8 mouse cellular contexts compared by ENCODE assay signal in genomic region chr7:24441785-24442184, GRCm38 (mm10). TPM values are rescaled to one million over a fixed set of nuclear protein-coding genes. Genes with fewer than 3 reads are reported as not detected.
DNase-seq lines count a peak whose midpoint lies in the region; ATAC-seq lines count a peak whose summit lies in the region.
"Had no signal": no experiment of that assay in that cellular context is flagged by ENCODE, and none has a peak within 500 bp of the region (broad histone marks: within the 10 kb centered on the region; RNA-seq: fewer than 3 reads in every experiment).

No protein-coding gene starts in this region.

- H3K4me2 ChIP-seq in lung, embryonic 16.5 days (ENCODE audit: low read depth, low read length) = no peak overlapping the region

- no peaks in the 10 kb centered on the region for H3K9me3 ChIP-seq in lung, embryonic 16.5 days (ENCODE audit: control insufficient read depth, low read length)

- H3K27ac ChIP-seq in lung, embryonic 16.5 days (ENCODE audit: low read length) = no peak overlapping the region

- 0% methylated on average over 1 of the region's 1 CpGs for WGBS in lung, embryonic 16.5 days

- no peaks in the 10 kb centered on the region for H3K36me3 ChIP-seq in lung, embryonic 16.5 days (ENCODE audit: control insufficient read depth, insufficient read depth, low read length)

- no peaks in the 10 kb centered on the region for H3K27me3 ChIP-seq in lung, embryonic 16.5 days (ENCODE audit: control insufficient read depth, insufficient read depth, low read depth, low read length)

- no peak overlapping the region for H3K9ac ChIP-seq in lung, embryonic 16.5 days (ENCODE audit: low read length)

- H3K4me1 ChIP-seq in lung, embryonic 16.5 days (replicated peaks; ENCODE audit: control insufficient read depth, insufficient read depth, low read length) = no peaks in the 10 kb centered on the region

- ATAC-seq in erythroblast, adult 5-6 weeks (replicated peaks; ENCODE audit: low FRiP score, poor library complexity, severe bottlenecking) = peak; percentile 85
- ATAC-seq in lung, embryonic 16.5 days (ENCODE audit: low read depth) = peak; percentile 49

- DNase-seq in 3T3-L1 (ENCODE audit: low read depth, low spot score) (peak; percentile 82), A20 (ENCODE audit: low read depth, low spot score) (peak; percentile 93)
- DNase-seq in adrenal gland, postnatal 14 days = peak; percentile 83
- peak; percentile 76 for DNase-seq in kidney, adult 9 months
- peak; percentile 84 to 86 for DNase-seq in spleen, postnatal 36 days (ENCODE audit: low spot score in 2 of 2)

- H3K4me3 ChIP-seq in lung, embryonic 16.5 days (ENCODE audit: low read length) = no peak overlapping the region

RNA-seq across cellular contexts. Expression of gene Irgc1, which starts 10.3 kb away (rescaled TPM):
- total RNA-seq in adrenal gland, postnatal 14 days (2021) = not detected in 2 replicates
- total RNA-seq in erythroblast, adult 5-6 weeks (2015; ENCODE audit: low replicate concordance) = not detected in 2 replicates
- not detected in 2 replicates for total RNA-seq in erythroblast, adult 5-6 weeks (2017; ENCODE audit: low replicate concordance)
- not detected in 2 replicates for polyA plus RNA-seq in lung, embryonic 16.5 days (2015; fragmentation: Nextera tagmentation; extraction: Ambion mirVana)
- total RNA-seq: layer of hippocampus, postnatal 25 days had no signal

RNA-seq across cellular contexts. Expression of gene Plaur, which starts 20.5 kb away (rescaled TPM):
- total RNA-seq in adrenal gland, postnatal 14 days (2021) = 5.2 and 7.9 TPM in 2 replicates
- 28.4 and 30.9 TPM in 2 replicates for total RNA-seq in erythroblast, adult 5-6 weeks (2015; ENCODE audit: low replicate concordance)
- 19.4 and 34.9 TPM in 2 replicates for total RNA-seq in erythroblast, adult 5-6 weeks (2017; ENCODE audit: low replicate concordance)
- 17.6 and 19.7 TPM in 2 replicates for polyA plus RNA-seq in lung, embryonic 16.5 days (2015; fragmentation: Nextera tagmentation; extraction: Ambion mirVana)

RNA-seq across cellular contexts. Expression of gene Cadm4, which starts 40.0 kb away (rescaled TPM):
- total RNA-seq in adrenal gland, postnatal 14 days (2021) = 5.7 and 6.4 TPM in 2 replicates
- not detected in 2 replicates for total RNA-seq in erythroblast, adult 5-6 weeks (2015; ENCODE audit: low replicate concordance)
- 0.77 TPM in 1 of 2 replicates, not detected in the other for total RNA-seq in erythroblast, adult 5-6 weeks (2017; ENCODE audit: low replicate concordance)
- 1.4 and 1.8 TPM in 2 replicates for polyA plus RNA-seq in lung, embryonic 16.5 days (2015; fragmentation: Nextera tagmentation; extraction: Ambion mirVana)

RNA-seq across cellular contexts. Expression of gene Smg9, which starts 42.4 kb away (rescaled TPM):
- total RNA-seq in adrenal gland, postnatal 14 days (2021) = 17.3 and 26.7 TPM in 2 replicates
- 9.6 and 11.1 TPM in 2 replicates for total RNA-seq in erythroblast, adult 5-6 weeks (2015; ENCODE audit: low replicate concordance)
- 13.3 and 16.0 TPM in 2 replicates for total RNA-seq in erythroblast, adult 5-6 weeks (2017; ENCODE audit: low replicate concordance)
- polyA plus RNA-seq in lung, embryonic 16.5 days (2015; fragmentation: Nextera tagmentation; extraction: Ambion mirVana) = 22.7 and 24.6 TPM in 2 replicates
